Mouse (Mus musculus) embryonic facial prominence, embryonic 11.5 days (tissue): ENCODE measurements around the gene Odf4. TPM values are rescaled to one million over a fixed set of nuclear protein-coding genes. Genes with fewer than 3 reads are reported as not detected.
"Not testable (repeated sequence)": the region's sequence is repeated elsewhere in the genome, so short reads cannot be mapped to it uniquely, and the experiment has no call there.

Source experiments
- ATAC-seq: fragments of 200-750 bp; cut with Nextera tagmentation; replicated peaks from 2 replicates; pipeline ENCODE4 v1.8.0; 2017; ENCODE audit warnings: low read depth; ENCODE audit not compliant: insufficient number of reproducible peaks, low FRiP score, low TSS enrichment
- DNase-seq: peaks from one replicate; pipeline ENCODE4 v3.0.0-alpha.2; 2015; ENCODE audit warnings: low spot score
- H3K27ac ChIP-seq: fragments of 300-500 bp; sonication (generic); replicated peaks from 2 replicates; pipeline ENCODE4 v1.5.1; 2014; ENCODE audit warnings: mild to moderate bottlenecking, low read depth, low read length, control low read depth
- H3K27me3 ChIP-seq: fragments of 300-500 bp; sonication (generic); 2 replicates; pipeline ENCODE4 v1.6.1; 2014; ENCODE audit warnings: mild to moderate bottlenecking, low read length, moderate library complexity, mixed read lengths; ENCODE audit not compliant: control insufficient read depth, insufficient read depth
- H3K36me3 ChIP-seq: fragments of 300-500 bp; sonication (generic); replicated peaks from 2 replicates; pipeline ENCODE4 v1.6.1; 2014; ENCODE audit warnings: low read depth, mild to moderate bottlenecking, low read length, moderate library complexity, mixed read lengths; ENCODE audit not compliant: control insufficient read depth, insufficient read depth
- H3K4me1 ChIP-seq: fragments of 300-500 bp; sonication (generic); 2 replicates; pipeline ENCODE4 v1.6.1; 2014; ENCODE audit warnings: low read length, mixed read lengths; ENCODE audit not compliant: control insufficient read depth, insufficient read depth
- H3K4me2 ChIP-seq: fragments of 300-500 bp; sonication (generic); 2 replicates; pipeline ENCODE4 v1.6.1; 2014; ENCODE audit warnings: low read depth, mild to moderate bottlenecking, control low read depth, low read length, moderate library complexity
- H3K4me3 ChIP-seq: fragments of 300-500 bp; sonication (generic); 2 replicates; pipeline ENCODE4 v1.5.1; 2014; ENCODE audit warnings: low read depth, low read length, control low read depth
- H3K9ac ChIP-seq: fragments of 300-500 bp; sonication (generic); replicated peaks from 2 replicates; pipeline ENCODE4 v1.6.1; 2014; ENCODE audit warnings: mild to moderate bottlenecking, control low read depth, low read length
- H3K9me3 ChIP-seq: fragments of 300-500 bp; sonication (generic); replicated peaks from 2 replicates; pipeline ENCODE4 v1.6.1; 2016; ENCODE audit warnings: mild to moderate bottlenecking, low read length, inconsistent platforms, mixed read lengths; ENCODE audit not compliant: control insufficient read depth
- WGBS: fragments of 180-500 bp; shearing (Covaris S2); extraction: QIAGEN DNeasy Blood & Tissue Kit; methylation state at CpG from one replicate; pipeline ENCODE4 v1.1.7; 2014; 5-methylcytosine and 5-hydroxymethylcytosine counted together
- polyA plus RNA-seq: library from polyadenylated mRNA; unstranded; fragments of >200 nt; fragmentation: Nextera tagmentation; extraction: Ambion mirVana; gene quantifications from 2 replicates; pipeline ENCODE4 v1.2.1, GENCODE M21; 2014

The Odf4 gene
- polyA plus RNA-seq, 1 experiment from 2014 or later: not detected

- ATAC-seq (no peak), DNase-seq (no peak)
- H3K4me3 ChIP-seq: no peak overlapping the region
- WGBS: 83% methylated on average over 4 of the region's 4 CpGs
- H3K36me3 ChIP-seq: no peaks in the 10 kb centered on the region
- H3K4me1 ChIP-seq: no peaks in the 10 kb centered on the region
- no peak overlapping the region for H3K27ac ChIP-seq
- no peak overlapping the region for H3K9ac ChIP-seq
- H3K4me2 ChIP-seq: no peak overlapping the region
- no peaks in the 10 kb centered on the region; the same call in 1 of the 2 replicates for H3K27me3 ChIP-seq
- H3K9me3 ChIP-seq: no peaks in the 10 kb centered on the region
Observed at GRCm38 (mm10) chr11:68946001-68946400, 19.1 kb upstream of the Odf4 start.

- no peak for DNase-seq
- 79% methylated on average over 2 of the region's 2 CpGs for WGBS
- H3K4me3 ChIP-seq: no peak overlapping the region
- H3K4me1 ChIP-seq: no peaks in the 10 kb centered on the region
- no peaks in the 10 kb centered on the region for H3K9me3 ChIP-seq
- H3K9ac ChIP-seq: no peak overlapping the region
- H3K36me3 ChIP-seq: no peaks in the 10 kb centered on the region
- H3K27me3 ChIP-seq: no peaks in the 10 kb centered on the region; the same call in 1 of the 2 replicates
- no peak overlapping the region for H3K4me2 ChIP-seq
- no peak overlapping the region for H3K27ac ChIP-seq
- ATAC-seq: no peak
Observed at GRCm38 (mm10) chr11:68945245-68945644, 18.4 kb upstream of the Odf4 start.

GRCm38 (mm10) chr11:68942731-68943130, 15.8 kb upstream of the Odf4 start:
- Histone ChIP-seq H3K36me3 (no peaks in the 10 kb centered on the region), H3K4me1 (no peaks in the 10 kb centered on the region)
- WGBS: 86% methylated on average over 8 of the region's 8 CpGs

GRCm38 (mm10) chr11:68940516-68940915, 13.6 kb upstream of the Odf4 start:
- H3K4me3 ChIP-seq: peak overlapping the region; percentile 42
- peak overlapping the region; percentile 61 for H3K9ac ChIP-seq
- ATAC-seq (no peak), DNase-seq (no peak)
- WGBS: 60% methylated on average over 4 of the region's 4 CpGs
- peak overlapping the region; percentile 38 for H3K4me2 ChIP-seq
- no peaks in the 10 kb centered on the region for H3K9me3 ChIP-seq
- no peak overlapping the region for H3K27ac ChIP-seq
- H3K36me3 ChIP-seq: no peaks in the 10 kb centered on the region
- H3K27me3 ChIP-seq: no peaks in the 10 kb centered on the region
- no peaks in the 10 kb centered on the region for H3K4me1 ChIP-seq

More at GRCm38 (mm10) chr11:68942731-68943130, 15.8 kb upstream of the Odf4 start:
- no peak overlapping the region for H3K4me3 ChIP-seq
- DNase-seq (no peak), ATAC-seq (no peak)
- H3K27ac ChIP-seq: no peak overlapping the region
- H3K9ac ChIP-seq: no peak overlapping the region
- no peaks in the 10 kb centered on the region; the same call in 1 of the 2 replicates for H3K27me3 ChIP-seq
- no peak overlapping the region for H3K4me2 ChIP-seq
- H3K9me3 ChIP-seq: no peaks in the 10 kb centered on the region

- Histone ChIP-seq H3K27me3 (no peaks in the 10 kb centered on the region), H3K9ac (peak overlapping the region; percentile 61), H3K4me2 (peak overlapping the region; percentile 38), H3K36me3 (no peaks in the 10 kb centered on the region), H3K27ac (peak overlapping the region; percentile 41; the same call in 1 of the 2 replicates), H3K9me3 (no peaks in the 10 kb centered on the region), H3K4me3 (peak overlapping the region; percentile 42), H3K4me1 (no peaks in the 10 kb centered on the region)
- ATAC-seq (peak; percentile 99), DNase-seq (peak; percentile 94)
- WGBS: 3% methylated on average over 16 of the region's 16 CpGs
Observed at GRCm38 (mm10) chr11:68939451-68940304, 12.8 kb upstream of the Odf4 start.

- H3K9ac ChIP-seq, ATAC-seq, H3K4me2 ChIP-seq, DNase-seq, H3K9me3 ChIP-seq, H3K4me3 ChIP-seq, H3K4me1 ChIP-seq, H3K36me3 ChIP-seq, H3K27me3 ChIP-seq, H3K27ac ChIP-seq: not testable (repeated sequence)
- WGBS: 79% methylated on average over 4 of the region's 4 CpGs
Observed at GRCm38 (mm10) chr11:68936951-68937350, 10.1 kb upstream of the Odf4 start.

GRCm38 (mm10) chr11:68933885-68934507, 7.1 kb upstream of the Odf4 start:
- ATAC-seq (no peak), DNase-seq (no peak)
- no peaks in the 10 kb centered on the region for H3K4me1 ChIP-seq
- no peak overlapping the region for H3K4me2 ChIP-seq
- H3K9me3 ChIP-seq: no peaks in the 10 kb centered on the region
- 68% methylated on average over 5 of the region's 5 CpGs for WGBS
- no peaks in the 10 kb centered on the region for H3K27me3 ChIP-seq
- no peaks in the 10 kb centered on the region for H3K36me3 ChIP-seq
- no peak overlapping the region; the same call in 1 of the 2 replicates for H3K9ac ChIP-seq
- H3K27ac ChIP-seq: no peak overlapping the region
- H3K4me3 ChIP-seq: no peak overlapping the region

- no peaks in the 10 kb centered on the region for H3K9me3 ChIP-seq
- H3K27me3 ChIP-seq: no peaks in the 10 kb centered on the region
- DNase-seq: no peak
- no peaks in the 10 kb centered on the region for H3K36me3 ChIP-seq
- H3K4me2 ChIP-seq: no peak overlapping the region
- no peak for ATAC-seq
- H3K4me1 ChIP-seq: no peaks in the 10 kb centered on the region
- 81% methylated on average over 6 of the region's 6 CpGs for WGBS
- no peak overlapping the region for H3K27ac ChIP-seq
- H3K9ac ChIP-seq: no peak overlapping the region
- no peak overlapping the region for H3K4me3 ChIP-seq
Observed at GRCm38 (mm10) chr11:68929947-68930346, 3.1 kb upstream of the Odf4 start.
